In genomic region chr10:120848677-120849076, GRCm38 (mm10) we compare ENCODE assay signal across 26 mouse cellular contexts. TPM values are rescaled to one million over a fixed set of nuclear protein-coding genes. Genes with fewer than 3 reads are reported as not detected.
DNase-seq lines count a peak whose midpoint lies in the region; ATAC-seq and TF ChIP-seq lines count a peak whose summit lies in the region.
"Had no signal": no experiment of that assay in that cellular context is flagged by ENCODE, and none has a peak within 500 bp of the region (broad histone marks: within the 10 kb centered on the region; RNA-seq: fewer than 3 reads in every experiment).

No protein-coding gene starts in this region.

- DNase-seq in lung, postnatal 0 days (ENCODE audit: low spot score) = peak; percentile 70
- no peak for DNase-seq in lung, postnatal 14 days
- peak; percentile 44 for DNase-seq in lung, postnatal 36 days
- no peak for DNase-seq in right cerebral cortex, postnatal 36 days (ENCODE audit: low spot score in 2 of 2)
- no peak for DNase-seq in left cerebral cortex, adult 9 months (ENCODE audit: low spot score in 2 of 2)
- DNase-seq: adrenal gland, adult 8-10 months; cerebellum, adult 11 months; cerebellum, postnatal 10 days; gastrocnemius, postnatal 36 days; kidney, adult 9 months; kidney, postnatal 4 days; layer of hippocampus, adult 9-11 months; midbrain, embryonic 14.5 days; retina, postnatal 1 day; right cerebral cortex, postnatal 4 days had no signal

- H3K4me3 ChIP-seq in lung, postnatal 0 days (ENCODE audit: low read depth, low read length) = no peak overlapping the region
- H3K4me3 ChIP-seq in embryonic facial prominence, embryonic 13.5 days = no peak overlapping the region
- no peak overlapping the region for H3K4me3 ChIP-seq in kidney, embryonic 14.5 days (ENCODE audit: low read length)
- H3K4me3 ChIP-seq: forebrain, embryonic 13.5 days; hindbrain, embryonic 13.5 days; liver, embryonic 15.5 days; megakaryocyte, embryonic 14.5 days; myocyte had no signal

- no peaks in the 10 kb centered on the region for H3K27me3 ChIP-seq in lung, postnatal 0 days (replicated peaks; ENCODE audit: insufficient read depth, low read length)
- H3K27me3 ChIP-seq in embryonic facial prominence, embryonic 13.5 days = no peaks in the 10 kb centered on the region
- no peaks in the 10 kb centered on the region for H3K27me3 ChIP-seq in kidney, embryonic 14.5 days (ENCODE audit: control insufficient read depth, insufficient read depth, low read length)
- H3K27me3 ChIP-seq: hindbrain, embryonic 13.5 days; liver, embryonic 15.5 days; Patski had no signal

- H3K9me3 ChIP-seq in lung, postnatal 0 days (ENCODE audit: low read length) = no peaks in the 10 kb centered on the region
- no peaks in the 10 kb centered on the region for H3K9me3 ChIP-seq in embryonic facial prominence, embryonic 13.5 days
- H3K9me3 ChIP-seq in kidney, embryonic 14.5 days (ENCODE audit: control insufficient read depth, low read length) = no peaks in the 10 kb centered on the region
- H3K9me3 ChIP-seq: forebrain, embryonic 13.5 days; hindbrain, embryonic 13.5 days; liver, embryonic 15.5 days had no signal

- no peak for TF ChIP-seq CTCF in lung, postnatal 0 days (IDR thresholded peaks at IDR 0.05)

- WGBS in lung, postnatal 0 days = 39% methylated on average over 7 of the region's 7 CpGs
- WGBS in embryonic facial prominence, embryonic 13.5 days = 20% methylated on average over 7 of the region's 7 CpGs
- 74% methylated on average over 7 of the region's 7 CpGs for WGBS in kidney, embryonic 14.5 days

- H3K27ac ChIP-seq in lung, postnatal 0 days (ENCODE audit: low read length) = no peak overlapping the region
- peak overlapping the region; percentile 30; the same call in 1 of the 2 replicates for H3K27ac ChIP-seq in embryonic facial prominence, embryonic 13.5 days
- H3K27ac ChIP-seq in kidney, embryonic 14.5 days (ENCODE audit: low read depth, low read length) = no peak overlapping the region
- H3K27ac ChIP-seq: forebrain, embryonic 13.5 days; hindbrain, embryonic 13.5 days; liver, embryonic 15.5 days; stomach, postnatal 0 days had no signal

- H3K36me3 ChIP-seq in lung, postnatal 0 days (ENCODE audit: insufficient read depth, low read length) = no peaks in the 10 kb centered on the region
- H3K36me3 ChIP-seq in embryonic facial prominence, embryonic 13.5 days = peaks cover 12% of the 10 kb centered on the region
- no peaks in the 10 kb centered on the region for H3K36me3 ChIP-seq in kidney, embryonic 14.5 days (ENCODE audit: control insufficient read depth, insufficient read depth, low read length)
- H3K36me3 ChIP-seq: hindbrain, embryonic 13.5 days; liver, embryonic 15.5 days had no signal

- ATAC-seq in lung, postnatal 0 days = peak; percentile 88
- no peak for ATAC-seq in embryonic facial prominence, embryonic 13.5 days (ENCODE audit: insufficient number of reproducible peaks, insufficient read depth, low FRiP score, low TSS enrichment, low read depth)
- ATAC-seq in kidney, embryonic 14.5 days (ENCODE audit: low FRiP score, low TSS enrichment) = no peak
- ATAC-seq: forebrain, embryonic 13.5 days; inflammation-experienced regulatory T-cells, adult 6 months; Patski had no signal

- no peak overlapping the region for H3K9ac ChIP-seq in lung, postnatal 0 days (replicated peaks; ENCODE audit: low read depth)
- no peak overlapping the region for H3K9ac ChIP-seq in embryonic facial prominence, embryonic 13.5 days
- no peak overlapping the region for H3K9ac ChIP-seq in kidney, embryonic 14.5 days (ENCODE audit: low read depth, low read length)
- H3K9ac ChIP-seq: forebrain, embryonic 13.5 days; hindbrain, embryonic 13.5 days; liver, embryonic 15.5 days had no signal

- peak; percentile 57 for TF ChIP-seq EP300 in lung, postnatal 0 days (IDR thresholded peaks at IDR 0.05)

- no peaks in the 10 kb centered on the region for H3K4me1 ChIP-seq in lung, postnatal 0 days (ENCODE audit: insufficient read depth, low read depth, low read length)
- H3K4me1 ChIP-seq in embryonic facial prominence, embryonic 13.5 days = peaks cover 55% of the 10 kb centered on the region
- H3K4me1 ChIP-seq in kidney, embryonic 14.5 days (ENCODE audit: control insufficient read depth, insufficient read depth, low read length) = peaks cover 14% of the 10 kb centered on the region
- H3K4me1 ChIP-seq: liver, embryonic 15.5 days; megakaryocyte, embryonic 14.5 days had no signal

- no peak overlapping the region for H3K4me2 ChIP-seq in lung, postnatal 0 days (replicated peaks; ENCODE audit: low read depth, low read length)
- H3K4me2 ChIP-seq in embryonic facial prominence, embryonic 13.5 days = peak overlapping the region; percentile 7; the same call in 1 of the 2 replicates
- H3K4me2 ChIP-seq in kidney, embryonic 14.5 days (replicated peaks; ENCODE audit: low read depth, low read length) = no peak overlapping the region
- H3K4me2 ChIP-seq: forebrain, embryonic 13.5 days; heart, embryonic 11.5 days; hindbrain, embryonic 13.5 days; liver, embryonic 15.5 days had no signal

RNA-seq across cellular contexts. Expression of gene Msrb3, which starts 50.2 kb away (rescaled TPM):
- polyA plus RNA-seq in lung, postnatal 0 days (2015; fragmentation: Nextera tagmentation; extraction: Ambion mirVana) = 18.5 and 18.8 TPM in 2 replicates
- 8.5 and 10.3 TPM in 2 replicates for polyA plus RNA-seq in embryonic facial prominence, embryonic 13.5 days (2015; fragmentation: Nextera tagmentation; extraction: Ambion mirVana)
- polyA plus RNA-seq in kidney, embryonic 14.5 days (2014; fragmentation: Nextera tagmentation; extraction: Ambion mirVana) = 10.2 TPM in 2 replicates

Comparison
In these comparisons a context has a peak if more than half of its experiments do, and no peak if none do; other contexts are left out.
1. DNase-seq: peak in lung, postnatal 0 days (single experiment) and lung, postnatal 36 days (single experiment); none in lung, postnatal 14 days (single experiment), right cerebral cortex, postnatal 36 days (0 of 2) and left cerebral cortex, adult 9 months (0 of 2).